In the genomic region with DNA sequence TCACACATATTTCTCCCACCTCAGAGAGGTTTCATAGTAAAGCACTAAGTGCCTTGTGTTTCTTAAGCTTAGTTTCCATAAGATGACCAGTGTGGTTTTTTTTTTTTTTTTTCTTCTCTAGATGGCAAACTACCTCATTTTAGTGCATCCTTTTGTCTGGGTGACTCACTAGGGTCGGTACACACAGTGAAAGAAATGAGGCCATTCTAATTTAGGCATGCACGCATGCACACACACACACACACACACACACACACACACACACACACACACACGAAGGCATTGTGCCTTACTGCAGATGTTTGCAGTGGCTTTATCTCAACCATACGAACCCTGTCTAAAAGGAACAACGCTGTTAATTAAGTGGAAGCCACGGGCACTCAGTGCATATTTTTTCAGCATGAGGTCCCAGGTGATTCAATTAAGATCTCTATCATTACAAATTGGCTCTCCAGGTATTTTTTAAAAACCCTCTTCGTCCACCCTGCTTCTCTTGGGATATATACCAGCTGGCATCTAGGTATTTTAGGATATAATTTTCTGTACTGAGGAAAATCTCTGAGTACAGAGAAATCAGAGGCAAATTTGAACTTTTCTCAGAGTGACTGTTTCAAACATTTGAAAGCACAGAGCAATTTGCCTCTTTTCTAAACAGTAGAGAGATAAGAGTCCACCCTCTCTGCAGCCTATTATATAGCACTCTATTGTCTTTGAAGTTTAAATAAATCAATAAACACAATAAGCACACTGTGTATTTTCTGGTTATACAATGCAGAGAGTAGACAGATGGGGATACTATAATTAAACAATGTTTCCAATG, we compare ENCODE assay signal across 9 mouse cellular contexts. TPM values are rescaled to one million over a fixed set of nuclear protein-coding genes. Genes with fewer than 3 reads are reported as not detected.
DNase-seq lines count a peak whose midpoint lies in the region; ATAC-seq and TF ChIP-seq lines count a peak whose summit lies in the region.
"Had no signal": no experiment of that assay in that cellular context is flagged by ENCODE, and none has a peak within 500 bp of the region (broad histone marks: within the 10 kb centered on the region; RNA-seq: fewer than 3 reads in every experiment).

No protein-coding gene starts in this region.

- H3K4me2 ChIP-seq in intestine, embryonic 14.5 days (ENCODE audit: low read length), result peak overlapping the region; percentile 30
- no peak overlapping the region for H3K4me2 ChIP-seq in intestine, postnatal 0 days (replicated peaks; ENCODE audit: low read depth)
- H3K4me2 ChIP-seq in forebrain, embryonic 11.5 days (ENCODE audit: low read depth, low read length, severe bottlenecking), result no peak overlapping the region
- H3K4me2 ChIP-seq in midbrain, embryonic 16.5 days (ENCODE audit: low read length), result no peak overlapping the region
- no peak overlapping the region for H3K4me2 ChIP-seq in heart, embryonic 11.5 days

- no peaks in the 10 kb centered on the region for H3K27me3 ChIP-seq in intestine, embryonic 14.5 days (replicated peaks; ENCODE audit: control insufficient read depth, insufficient read depth, low read length)
- H3K27me3 ChIP-seq in intestine, postnatal 0 days (replicated peaks; ENCODE audit: control insufficient read depth, insufficient read depth, low read length), result no peaks in the 10 kb centered on the region
- no peaks in the 10 kb centered on the region for H3K27me3 ChIP-seq in forebrain, embryonic 11.5 days (ENCODE audit: control insufficient read depth, insufficient read depth, low read length)
- no peaks in the 10 kb centered on the region for H3K27me3 ChIP-seq in midbrain, embryonic 16.5 days (ENCODE audit: control insufficient read depth, insufficient read depth, low read depth, low read length)
- H3K27me3 ChIP-seq in heart, embryonic 11.5 days (ENCODE audit: control insufficient read depth, insufficient read depth, low read length), result no peaks in the 10 kb centered on the region
- H3K27me3 ChIP-seq: Patski had no signal

- ATAC-seq in intestine, embryonic 14.5 days (replicated peaks; ENCODE audit: low FRiP score, low TSS enrichment, low read depth), result no peak
- ATAC-seq in intestine, postnatal 0 days, result no peak
- ATAC-seq in forebrain, embryonic 11.5 days (replicated peaks; ENCODE audit: low FRiP score), result peak; percentile 61; the same call in 1 of the 2 replicates
- ATAC-seq in midbrain, embryonic 16.5 days, result peak; percentile 56; the same call in 1 of the 2 replicates
- ATAC-seq in CD4-positive, CD25-positive, alpha-beta regulatory T cell, adult 4 months, result no peak
- no peak for ATAC-seq in heart, embryonic 11.5 days (replicated peaks; ENCODE audit: insufficient number of reproducible peaks, low FRiP score, low TSS enrichment)

- no peaks in the 10 kb centered on the region for H3K36me3 ChIP-seq in intestine, embryonic 14.5 days (ENCODE audit: control insufficient read depth, insufficient read depth, low read length)
- H3K36me3 ChIP-seq in intestine, postnatal 0 days (ENCODE audit: control insufficient read depth, insufficient read depth), result no peaks in the 10 kb centered on the region
- H3K36me3 ChIP-seq in forebrain, embryonic 11.5 days (ENCODE audit: control insufficient read depth, insufficient read depth, low read length), result no peaks in the 10 kb centered on the region
- no peaks in the 10 kb centered on the region for H3K36me3 ChIP-seq in midbrain, embryonic 16.5 days (ENCODE audit: control insufficient read depth, insufficient read depth, low read length)
- H3K36me3 ChIP-seq in heart, embryonic 11.5 days (ENCODE audit: control insufficient read depth, insufficient read depth, low read length), result no peaks in the 10 kb centered on the region

- no peak overlapping the region for H3K9ac ChIP-seq in intestine, embryonic 14.5 days (ENCODE audit: low read length)
- no peak overlapping the region for H3K9ac ChIP-seq in intestine, postnatal 0 days (ENCODE audit: low read depth, low read length)
- 0 out of 2 replicates have a peak overlapping the region, but pooled peaks have one; percentile 4 for H3K9ac ChIP-seq in forebrain, embryonic 11.5 days (ENCODE audit: low read length)
- no peak overlapping the region for H3K9ac ChIP-seq in midbrain, embryonic 16.5 days (ENCODE audit: low read depth, low read length)
- no peak overlapping the region for H3K9ac ChIP-seq in heart, embryonic 11.5 days (ENCODE audit: low read depth, low read length)

- peak overlapping the region; percentile 40; the same call in 1 of the 2 replicates for H3K27ac ChIP-seq in intestine, embryonic 14.5 days (ENCODE audit: low read depth)
- no peak overlapping the region for H3K27ac ChIP-seq in intestine, postnatal 0 days (ENCODE audit: low read depth, low read length)
- H3K27ac ChIP-seq in forebrain, embryonic 11.5 days (ENCODE audit: low read depth, low read length), result peak overlapping the region; percentile 51
- H3K27ac ChIP-seq in midbrain, embryonic 16.5 days (ENCODE audit: low read length), result peak overlapping the region; percentile 67
- H3K27ac ChIP-seq in heart, embryonic 11.5 days (ENCODE audit: low read depth, low read length), result no peak overlapping the region

- 31% methylated on average over 7 of the region's 7 CpGs for WGBS in intestine, embryonic 14.5 days
- 16% methylated on average over 7 of the region's 7 CpGs for WGBS in intestine, postnatal 0 days
- 17% methylated on average over 7 of the region's 7 CpGs for WGBS in forebrain, embryonic 11.5 days
- WGBS in midbrain, embryonic 16.5 days, result 19% methylated on average over 7 of the region's 7 CpGs
- 50% methylated on average over 7 of the region's 7 CpGs for WGBS in heart, embryonic 11.5 days (ENCODE audit: insufficient replicate concordance)

- DNase-seq in intestine, embryonic 14.5 days (ENCODE audit: low spot score), result no peak
- DNase-seq in MN1 (ENCODE audit: low spot score), result peak; percentile 62
- DNase-seq in forebrain, embryonic 11.5 days (ENCODE audit: low spot score), result peak; percentile 67
- DNase-seq in gastrocnemius, postnatal 25 days, result no peak

- H3K9me3 ChIP-seq in intestine, embryonic 14.5 days (ENCODE audit: control insufficient read depth, low read length), result no peaks in the 10 kb centered on the region
- H3K9me3 ChIP-seq in intestine, postnatal 0 days (ENCODE audit: control insufficient read depth), result no peaks in the 10 kb centered on the region
- no peaks in the 10 kb centered on the region for H3K9me3 ChIP-seq in forebrain, embryonic 11.5 days (ENCODE audit: control insufficient read depth, low read length)
- H3K9me3 ChIP-seq in midbrain, embryonic 16.5 days (replicated peaks; ENCODE audit: control insufficient read depth, low read length, poor library complexity, severe bottlenecking), result no peaks in the 10 kb centered on the region
- H3K9me3 ChIP-seq in heart, embryonic 11.5 days (replicated peaks; ENCODE audit: control insufficient read depth, low read length), result no peaks in the 10 kb centered on the region

- no peak for TF ChIP-seq CTCF in intestine, postnatal 0 days (IDR thresholded peaks at IDR 0.05; ENCODE audit: low read depth)

- H3K4me3 ChIP-seq in intestine, embryonic 14.5 days (ENCODE audit: low read depth, low read length), result no peak overlapping the region
- H3K4me3 ChIP-seq in intestine, postnatal 0 days (ENCODE audit: low read depth, low read length), result no peak overlapping the region
- H3K4me3 ChIP-seq in forebrain, embryonic 11.5 days (ENCODE audit: low read depth, low read length), result no peak overlapping the region
- no peak overlapping the region for H3K4me3 ChIP-seq in midbrain, embryonic 16.5 days (ENCODE audit: low read depth, low read length)
- no peak overlapping the region for H3K4me3 ChIP-seq in heart, embryonic 11.5 days (ENCODE audit: low read depth, low read length)

- peaks cover 22% of the 10 kb centered on the region for H3K4me1 ChIP-seq in intestine, embryonic 14.5 days (replicated peaks; ENCODE audit: control insufficient read depth, insufficient read depth, low read length)
- H3K4me1 ChIP-seq in intestine, postnatal 0 days (replicated peaks; ENCODE audit: control insufficient read depth, insufficient read depth, low read length), result no peaks in the 10 kb centered on the region
- peaks cover 8% of the 10 kb centered on the region; the same call in 1 of the 2 replicates for H3K4me1 ChIP-seq in forebrain, embryonic 11.5 days (replicated peaks; ENCODE audit: control insufficient read depth, insufficient read depth, low read length)
- H3K4me1 ChIP-seq in midbrain, embryonic 16.5 days (ENCODE audit: control insufficient read depth, insufficient read depth, low read length), result peaks cover 29% of the 10 kb centered on the region
- H3K4me1 ChIP-seq in heart, embryonic 11.5 days (ENCODE audit: control insufficient read depth, insufficient read depth, low read length), result no peaks in the 10 kb centered on the region

RNA-seq across cellular contexts. Expression of a gene that starts 44.4 kb away (rescaled TPM):
- polyA plus RNA-seq in intestine, embryonic 14.5 days (2014; fragmentation: Nextera tagmentation; extraction: Ambion mirVana), result 19.5 and 20.1 TPM in 2 replicates
- 8.4 and 8.6 TPM in 2 replicates for polyA plus RNA-seq in intestine, postnatal 0 days (2015; fragmentation: Nextera tagmentation; extraction: Ambion mirVana)
- 47.5 and 54.1 TPM in 2 replicates for polyA plus RNA-seq in forebrain, embryonic 11.5 days (2014; fragmentation: Nextera tagmentation; extraction: Ambion mirVana)
- 19.6 and 21.5 TPM in 2 replicates for polyA plus RNA-seq in midbrain, embryonic 16.5 days (2015; fragmentation: Nextera tagmentation; extraction: Ambion mirVana)
- 10 to 100 TPM; 23.6 to 24.4 TPM for polyA plus RNA-seq in CD4-positive, CD25-positive, alpha-beta regulatory T cell, adult 4 months (2017; shearing (Covaris generic))
- total RNA-seq in gastrocnemius, postnatal 25 days (2021), result 10 to 100 TPM; 11.4 to 12.1 TPM
- polyA plus RNA-seq in heart, embryonic 11.5 days (2014; fragmentation: Nextera tagmentation; extraction: Ambion mirVana), result 15.0 and 16.9 TPM in 2 replicates

Comparison
In these comparisons a context has a peak if more than half of its experiments do, and no peak if none do; other contexts are left out.
1. H3K27ac ChIP-seq: peak in intestine, embryonic 14.5 days (single experiment), forebrain, embryonic 11.5 days (single experiment) and midbrain, embryonic 16.5 days (single experiment); none in intestine, postnatal 0 days (single experiment) and heart, embryonic 11.5 days (single experiment).
2. ATAC-seq: peak in forebrain, embryonic 11.5 days (single experiment) and midbrain, embryonic 16.5 days (single experiment); none in intestine, embryonic 14.5 days (single experiment), intestine, postnatal 0 days (single experiment), CD4-positive, CD25-positive, alpha-beta regulatory T cell, adult 4 months (single experiment) and heart, embryonic 11.5 days (single experiment).
3. DNase-seq: peak in MN1 (single experiment) and forebrain, embryonic 11.5 days (single experiment); none in intestine, embryonic 14.5 days (single experiment) and gastrocnemius, postnatal 25 days (single experiment).